Mouse (Mus musculus) embryonic facial prominence, embryonic 14.5 days (tissue): ENCODE results near the gene Ints11. TPM values are rescaled to one million over a fixed set of nuclear protein-coding genes. Genes with fewer than 3 reads are reported as not detected.

Experiments used
- microRNA-seq: library from miRNA; unstranded; fragments of <30 nt; microRNA quantifications from one replicate; pipeline ENCODE4, GENCODE M21; 2016; ENCODE audit warnings: borderline number of aligned reads
- polyA plus RNA-seq: library from polyadenylated mRNA; unstranded; fragments of >200 nt; fragmentation: Nextera tagmentation; extraction: Ambion mirVana; gene quantifications from 2 replicates; pipeline ENCODE4 v1.2.1, GENCODE M21; 2014

Gene Ints11
- polyA plus RNA-seq, 1 experiment from 2014 or later: 53.5 TPM

Small RNA genes within 50 kb of the gene (microRNA-seq; reads per million reads assigned to microRNA genes)
- not detected for gene Gm22991

Other genes with a start within 250 kb of the Ints11 start
- gene Cdk11b, start 244.7 kb upstream of the Ints11 start, polyA plus RNA-seq: 47.1 and 50.8 TPM in 2 replicates
- gene Gm10563, start 224.1 kb upstream of the Ints11 start, polyA plus RNA-seq: not detected in 2 replicates
- 29.4 and 31.2 TPM in 2 replicates for gene Mmp23, start 216.2 kb upstream of the Ints11 start, polyA plus RNA-seq
- 24.8 and 27.3 TPM in 2 replicates for gene Mib2, start 200.3 kb upstream of the Ints11 start, polyA plus RNA-seq
- gene Fndc10, start 175.2 kb upstream of the Ints11 start, polyA plus RNA-seq: 6.3 and 6.9 TPM in 2 replicates
- gene Ssu72, start 164.7 kb upstream of the Ints11 start, polyA plus RNA-seq: 133 and 146 TPM in 2 replicates
- 0.87 and 0.92 TPM in 2 replicates for gene Tmem240, start 134.7 kb upstream of the Ints11 start, polyA plus RNA-seq
- gene Atad3a, start 108.5 kb upstream of the Ints11 start, polyA plus RNA-seq: 77.0 and 77.9 TPM in 2 replicates
- 12.7 and 14.9 TPM in 2 replicates for gene Vwa1, start 94.8 kb upstream of the Ints11 start, polyA plus RNA-seq
- gene Tmem88b, start 83.7 kb upstream of the Ints11 start, polyA plus RNA-seq: 0.92 and 1.2 TPM in 2 replicates
- not detected in 2 replicates for gene Ankrd65, start 79.1 kb upstream of the Ints11 start, polyA plus RNA-seq
- gene Mrpl20, start 66.7 kb upstream of the Ints11 start, polyA plus RNA-seq: 199 and 219 TPM in 2 replicates
- gene Ccnl2, start 57.1 kb upstream of the Ints11 start, polyA plus RNA-seq: 163 and 175 TPM in 2 replicates
- gene Aurkaip1, start 38.3 kb upstream of the Ints11 start, polyA plus RNA-seq: 126 and 129 TPM in 2 replicates
- 138 and 142 TPM in 2 replicates for gene Mxra8, start 29.9 kb upstream of the Ints11 start, polyA plus RNA-seq
- 9.7 and 12.0 TPM in 2 replicates for gene Dvl1, start 22.1 kb upstream of the Ints11 start, polyA plus RNA-seq
- gene Tas1r3, start 6.2 kb upstream of the Ints11 start, polyA plus RNA-seq: 0.36 and 0.38 TPM in 2 replicates
- 15.6 and 16.5 TPM in 2 replicates for gene Cptp, start 106 bp upstream of the Ints11 start, polyA plus RNA-seq
- gene Pusl1, start 22.2 kb downstream of the Ints11 start, polyA plus RNA-seq: 48.3 and 49.4 TPM in 2 replicates
- 23.9 and 24.2 TPM in 2 replicates for gene Acap3, start 22.3 kb downstream of the Ints11 start, polyA plus RNA-seq
- gene Ube2j2, start 74.3 kb downstream of the Ints11 start, polyA plus RNA-seq: 107 and 113 TPM in 2 replicates
- 49.9 and 52.7 TPM in 2 replicates for gene C1qtnf12, start 92.8 kb downstream of the Ints11 start, polyA plus RNA-seq
- 14.7 and 17.5 TPM in 2 replicates for gene B3galt6, start 123.1 kb downstream of the Ints11 start, polyA plus RNA-seq
- gene Sdf4, start 123.3 kb downstream of the Ints11 start, polyA plus RNA-seq: 164 and 181 TPM in 2 replicates
- 0.25 and 0.42 TPM in 2 replicates for gene Tnfrsf4, start 144.3 kb downstream of the Ints11 start, polyA plus RNA-seq
- 2.7 and 3.1 TPM in 2 replicates for gene Tnfrsf18, start 156.6 kb downstream of the Ints11 start, polyA plus RNA-seq
- gene Ttll10, start 189.9 kb downstream of the Ints11 start, polyA plus RNA-seq: 1.2 and 2.8 TPM in 2 replicates
- gene 9430015G10Rik, start 240.4 kb downstream of the Ints11 start, polyA plus RNA-seq: 26.6 and 30.9 TPM in 2 replicates